34 mouse cellular contexts compared by ENCODE assay signal in the genomic region with DNA sequence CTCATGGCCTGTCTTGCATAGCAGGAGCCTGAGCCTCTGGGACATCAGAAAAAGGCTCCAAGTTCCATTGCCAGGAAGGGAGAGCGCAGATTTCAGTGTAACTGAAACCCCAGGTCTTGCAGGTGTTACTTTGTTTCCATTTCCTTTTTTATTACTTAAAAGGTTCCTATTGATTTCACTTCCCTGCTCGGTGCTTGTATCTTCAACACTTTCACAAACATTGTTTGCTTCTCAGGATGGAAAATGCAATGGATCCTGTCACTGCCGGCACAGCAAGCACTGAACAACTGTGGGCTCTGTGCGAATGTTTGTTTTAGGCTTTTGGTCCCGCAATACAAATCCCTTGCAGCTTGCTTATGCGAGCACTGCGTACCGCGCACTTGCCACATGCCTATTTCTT.
"Had no signal": no experiment of that assay in that cellular context is flagged by ENCODE, and none has a peak within 500 bp of the region (broad histone marks: within the 10 kb centered on the region; RNA-seq: fewer than 3 reads in every experiment).

No protein-coding gene starts in this region.

- H3K27ac ChIP-seq: heart, embryonic 10.5 days; heart, embryonic 13.5 days; heart, embryonic 15.5 days; hindbrain, embryonic 10.5 days; hindbrain, embryonic 12.5 days; hindbrain, embryonic 13.5 days; hindbrain, embryonic 14.5 days; hindbrain, embryonic 15.5 days; hindbrain, postnatal 0 days; intestine, embryonic 15.5 days; kidney, embryonic 15.5 days; layer of hippocampus, adult 2 months; left cerebral cortex, adult 2 months had no signal

- H3K9ac ChIP-seq: heart, embryonic 12.5 days; heart, embryonic 13.5 days; heart, embryonic 15.5 days; hindbrain, embryonic 12.5 days; hindbrain, embryonic 13.5 days; hindbrain, embryonic 14.5 days; hindbrain, embryonic 15.5 days; intestine, embryonic 15.5 days; kidney, embryonic 15.5 days had no signal

- H3K4me3 ChIP-seq: heart, embryonic 10.5 days; heart, embryonic 12.5 days; heart, embryonic 13.5 days; heart, embryonic 15.5 days; hindbrain, embryonic 10.5 days; hindbrain, embryonic 12.5 days; hindbrain, embryonic 13.5 days; hindbrain, embryonic 15.5 days; intestine, embryonic 15.5 days; kidney, embryonic 15.5 days; layer of hippocampus, adult 2 months; left cerebral cortex, adult 2 months had no signal

- DNase-seq: heart, postnatal 10 days; heart, postnatal 14 days; heart, postnatal 36 days; heart, postnatal 4 days; kidney, adult 11 months; kidney, adult 18-20 months; kidney, adult 2 months; kidney, adult 8-10 months; kidney, adult 9 months; kidney, postnatal 14 days; kidney, postnatal 25 days; kidney, postnatal 36 days; kidney, postnatal 4 days; layer of hippocampus, adult 9-11 months; layer of hippocampus, postnatal 36 days had no signal

- ATAC-seq: hindbrain, embryonic 16.5 days; hindbrain, postnatal 0 days; inflammation-experienced regulatory T-cells, adult 6 months; intestine, embryonic 15.5 days; intestine, embryonic 16.5 days; intestine, postnatal 0 days had no signal

- H3K4me1 ChIP-seq: heart, embryonic 10.5 days; heart, embryonic 12.5 days; heart, embryonic 13.5 days; heart, embryonic 15.5 days; intestine, embryonic 15.5 days; kidney, embryonic 15.5 days had no signal

- H3K36me3 ChIP-seq: heart, embryonic 10.5 days; heart, embryonic 12.5 days; heart, embryonic 13.5 days; heart, embryonic 15.5 days; hindbrain, embryonic 10.5 days; hindbrain, embryonic 12.5 days; hindbrain, embryonic 13.5 days; hindbrain, embryonic 15.5 days; intestine, embryonic 15.5 days; kidney, embryonic 15.5 days had no signal

- H3K4me2 ChIP-seq: heart, embryonic 11.5 days; heart, embryonic 12.5 days; heart, embryonic 13.5 days; heart, embryonic 15.5 days; hindbrain, embryonic 12.5 days; hindbrain, embryonic 13.5 days; hindbrain, embryonic 14.5 days; hindbrain, embryonic 15.5 days; intestine, embryonic 15.5 days; kidney, embryonic 15.5 days had no signal

- H3K9me3 ChIP-seq: heart, embryonic 10.5 days; heart, embryonic 13.5 days; heart, embryonic 15.5 days; hindbrain, embryonic 10.5 days; hindbrain, embryonic 12.5 days; hindbrain, embryonic 13.5 days; hindbrain, embryonic 15.5 days; intestine, embryonic 15.5 days; kidney, embryonic 15.5 days had no signal

- H3K27me3 ChIP-seq: heart, embryonic 12.5 days; heart, embryonic 13.5 days; heart, embryonic 15.5 days; hindbrain, embryonic 12.5 days; hindbrain, embryonic 13.5 days; hindbrain, embryonic 15.5 days; intestine, embryonic 15.5 days; kidney, embryonic 15.5 days had no signal
